Mouse (Mus musculus) C2C12 (cell line): Measurements from ENCODE around the gene Oaf.

Experiments
- CTCF ChIP-seq: IDR thresholded peaks from one replicate; pipeline ENCODE4 v1.5.1; 2011; ENCODE audit not compliant: control insufficient read depth, insufficient read depth, insufficient read length
- MYOG ChIP-seq: IDR thresholded peaks from one replicate; pipeline ENCODE4 v1.6.1; 2011; ENCODE audit not compliant: control insufficient read depth, insufficient read length; ENCODE audit errors: extremely low read depth

DNA sequence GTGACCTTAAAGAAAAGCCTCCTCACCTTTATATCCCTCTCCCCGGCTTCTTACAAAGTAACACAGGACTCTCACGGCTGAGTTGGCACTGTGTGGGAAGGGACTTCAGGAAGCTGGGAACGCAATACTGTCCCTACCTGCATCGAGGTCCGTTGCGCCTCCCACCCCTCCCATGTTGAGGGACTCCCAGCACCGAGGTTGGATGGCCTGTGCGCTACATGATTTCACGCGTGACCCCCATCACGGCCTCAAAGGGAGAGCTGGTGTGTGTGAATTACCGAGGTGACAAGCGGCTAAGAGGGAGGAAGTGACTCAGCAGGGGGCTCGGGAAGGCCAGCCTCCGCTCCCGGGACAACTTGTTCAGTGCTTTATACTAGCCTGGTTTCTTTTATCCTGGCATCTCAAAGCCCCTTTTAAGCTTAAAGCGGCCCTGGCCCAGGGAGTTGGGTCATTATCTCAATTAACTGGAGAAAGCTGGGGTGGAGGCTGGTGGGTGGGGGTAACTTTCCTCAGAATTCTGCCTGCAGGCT, 31.1 kb upstream of the Oaf start:
- no peak for TF ChIP-seq CTCF
- no peak for TF ChIP-seq MYOG
